Mouse (Mus musculus): ENCODE results near the gene Cpvl. TPM values are rescaled to one million over a fixed set of nuclear protein-coding genes. Genes with fewer than 3 reads are reported as not detected.

The Cpvl gene
- polyA plus RNA-seq, 1 experiment: not detected

DNA sequence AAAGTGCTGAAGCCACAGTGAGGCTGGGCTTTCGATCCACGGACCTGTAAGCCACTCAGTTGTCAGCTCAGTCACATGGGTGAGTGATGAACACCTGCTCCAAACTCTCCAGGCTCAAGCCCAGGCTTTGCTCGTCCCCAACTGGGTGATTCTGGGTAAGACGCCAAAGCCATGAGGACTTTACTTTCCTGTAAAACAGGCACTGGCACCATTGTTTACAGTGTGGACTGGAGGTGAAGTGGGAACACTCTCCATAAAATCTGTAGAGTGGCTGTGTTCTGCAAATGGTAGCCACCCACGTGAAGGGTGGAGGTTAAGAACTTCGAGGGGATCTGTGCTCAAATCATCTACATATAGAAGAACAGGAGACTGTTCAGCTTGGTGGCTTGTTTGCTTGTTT lies 23.2 kb downstream of the Cpvl start:
- TF ChIP-seq GATA1 (IDR thresholded peaks at IDR 0.05; ENCODE audit: low read length): no peak

DNA sequence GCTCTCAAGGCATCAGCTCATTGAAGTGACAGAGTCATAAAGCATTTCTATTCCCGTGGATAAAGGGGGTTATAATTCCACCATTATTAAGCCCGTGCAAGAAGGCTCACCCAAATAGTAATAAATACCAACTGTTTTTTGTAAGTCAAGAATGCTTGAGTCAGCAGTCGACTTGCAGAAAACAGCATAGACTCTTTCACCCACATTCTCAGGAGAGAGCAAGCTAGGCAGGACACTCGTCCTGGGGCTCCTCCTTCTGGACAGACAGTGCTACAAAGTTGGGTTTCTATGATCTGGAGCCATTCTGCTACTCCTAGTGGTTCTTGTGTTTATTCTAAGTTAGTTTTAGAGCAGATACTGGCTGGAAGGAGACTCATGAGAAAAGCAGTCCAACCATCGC lies 24.4 kb downstream of the Cpvl start:
- no peak for TF ChIP-seq GATA1 (IDR thresholded peaks at IDR 0.05; ENCODE audit: low read length)

DNA sequence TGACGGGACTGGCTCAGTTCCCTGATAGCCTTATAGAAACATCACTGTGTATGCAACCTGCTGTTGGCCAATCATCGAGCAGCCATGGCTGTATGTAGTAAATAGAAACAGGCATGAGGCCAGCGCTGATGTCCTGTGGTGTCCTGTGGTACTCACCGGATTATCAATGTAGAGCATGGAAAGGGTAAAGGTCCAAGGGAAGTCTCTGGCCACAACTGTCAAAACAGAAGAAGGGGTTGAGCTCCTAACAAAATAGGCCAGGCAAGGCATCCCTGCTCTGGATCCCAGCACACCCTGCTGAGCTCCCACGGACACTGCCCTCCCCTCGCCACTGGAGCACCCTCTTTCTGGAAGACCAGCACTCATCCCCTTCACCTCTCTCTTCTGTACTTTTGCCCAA lies 25.1 kb downstream of the Cpvl start:
- no peak for TF ChIP-seq GATA1 (IDR thresholded peaks at IDR 0.05; ENCODE audit: low read length)

DNA sequence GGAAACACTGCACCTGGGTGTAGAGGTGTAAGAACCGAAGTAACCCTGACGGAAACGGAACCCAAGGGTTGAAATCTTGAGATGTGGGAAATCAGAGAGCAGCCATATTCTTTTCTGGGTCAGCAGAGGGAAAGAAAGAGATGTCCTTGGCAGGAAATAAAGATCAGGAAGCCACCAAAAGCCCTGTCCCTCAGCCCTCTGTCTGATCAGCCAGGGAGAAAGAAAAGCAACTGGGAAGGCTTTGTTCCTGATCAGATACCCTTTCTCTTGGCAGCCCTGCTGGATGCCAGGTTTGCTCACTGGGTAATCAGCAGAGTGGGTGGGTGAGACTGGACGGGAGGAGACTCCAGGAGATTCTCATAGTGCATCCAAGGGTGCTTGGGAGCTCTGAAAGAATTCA lies 27.1 kb downstream of the Cpvl start:
- TF ChIP-seq GATA1 (IDR thresholded peaks at IDR 0.05; ENCODE audit: low read length): no peak

DNA sequence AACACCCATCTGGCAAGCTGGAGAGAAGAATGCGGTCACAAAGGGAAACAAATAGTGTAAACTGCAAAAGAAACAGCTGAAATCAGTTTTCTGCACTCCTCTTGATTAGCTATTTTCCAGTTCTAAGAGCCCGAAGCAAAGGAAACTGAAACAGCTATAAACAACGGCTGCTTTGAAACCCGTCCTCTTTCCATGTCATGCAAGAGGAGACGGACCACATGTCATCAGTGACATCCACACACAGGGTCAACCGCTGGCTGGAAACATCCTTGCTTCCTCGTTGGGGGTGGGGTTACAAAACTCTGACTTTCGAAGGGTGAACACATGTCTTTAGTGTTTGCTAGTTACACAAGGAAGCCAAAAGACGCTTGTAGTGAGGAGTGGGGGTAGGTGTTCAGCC lies 27.6 kb downstream of the Cpvl start:
- TF ChIP-seq GATA1 (IDR thresholded peaks at IDR 0.05; ENCODE audit: low read length): no peak

DNA sequence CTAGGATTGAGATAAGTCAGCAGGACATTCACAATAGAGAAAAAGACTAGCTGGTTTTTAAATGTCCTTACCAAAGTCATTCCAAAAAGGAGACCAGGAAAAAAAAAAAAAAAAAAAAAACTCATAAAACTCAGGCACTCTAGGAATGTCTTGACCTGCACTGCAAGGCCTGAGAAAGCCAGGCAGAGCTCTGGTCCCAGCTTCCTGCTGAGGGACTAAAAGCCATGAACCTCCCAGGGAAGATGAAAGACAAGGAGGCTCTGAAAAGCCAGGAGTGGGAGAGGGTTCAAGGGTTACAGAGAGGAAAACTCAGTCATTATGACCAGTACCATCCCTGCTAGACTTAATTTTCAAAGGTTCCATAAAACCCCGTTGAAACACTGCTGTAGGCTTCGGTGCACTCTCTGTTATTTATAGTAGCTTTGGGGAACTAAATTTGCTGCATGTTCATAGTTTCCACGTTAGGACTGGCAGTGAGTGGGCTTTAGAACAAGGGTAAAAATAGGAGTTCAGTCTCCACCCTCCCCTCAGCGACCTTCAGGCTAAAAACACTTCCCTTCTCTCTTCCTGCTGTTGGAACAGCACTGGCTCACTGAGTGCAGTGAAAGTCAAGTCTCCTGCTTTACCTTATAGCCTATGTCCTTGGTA lies 30.0 kb downstream of the Cpvl start:
- TF ChIP-seq GATA1 (IDR thresholded peaks at IDR 0.05; ENCODE audit: low read length): no peak

DNA sequence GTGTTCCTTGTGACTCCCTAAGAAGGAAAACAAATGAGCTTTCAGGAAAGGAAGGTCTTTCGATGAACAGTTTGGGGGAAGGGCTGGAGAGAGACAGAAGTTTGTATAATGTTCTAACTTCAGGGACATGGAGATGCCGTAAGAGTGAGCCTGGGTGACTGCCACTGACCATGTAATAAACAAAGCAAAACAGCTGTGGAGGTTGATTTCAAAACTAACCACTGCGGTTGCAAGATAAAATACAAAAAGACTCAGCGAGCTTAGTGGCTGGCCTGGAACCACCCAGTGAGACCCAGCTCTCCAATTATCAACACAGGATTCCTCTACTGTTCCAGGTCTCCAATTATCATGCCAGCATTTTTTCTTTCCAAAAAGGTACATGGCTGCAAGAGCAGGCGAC lies 33.6 kb downstream of the Cpvl start:
- TF ChIP-seq GATA1 (IDR thresholded peaks at IDR 0.05; ENCODE audit: low read length): no peak

DNA sequence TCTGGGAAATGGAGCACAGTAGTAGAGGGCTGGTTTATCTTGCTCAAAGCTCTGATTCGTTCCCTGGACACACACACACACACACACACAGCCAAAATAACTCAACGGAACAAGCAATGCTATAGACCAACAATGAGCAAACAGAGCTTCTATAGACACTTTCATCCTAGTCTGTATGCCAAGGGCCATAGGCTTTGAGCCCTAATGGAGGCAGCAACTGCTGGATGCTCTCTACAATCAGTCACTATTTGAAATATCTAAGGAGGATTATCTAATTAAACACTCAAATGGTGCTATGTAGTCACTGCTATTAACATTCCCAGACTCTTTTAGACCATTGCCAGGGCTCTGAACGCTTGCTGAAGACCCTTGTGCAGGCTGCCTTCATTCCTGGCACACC lies 34.1 kb downstream of the Cpvl start:
- TF ChIP-seq GATA1 (IDR thresholded peaks at IDR 0.05; ENCODE audit: low read length): no peak

DNA sequence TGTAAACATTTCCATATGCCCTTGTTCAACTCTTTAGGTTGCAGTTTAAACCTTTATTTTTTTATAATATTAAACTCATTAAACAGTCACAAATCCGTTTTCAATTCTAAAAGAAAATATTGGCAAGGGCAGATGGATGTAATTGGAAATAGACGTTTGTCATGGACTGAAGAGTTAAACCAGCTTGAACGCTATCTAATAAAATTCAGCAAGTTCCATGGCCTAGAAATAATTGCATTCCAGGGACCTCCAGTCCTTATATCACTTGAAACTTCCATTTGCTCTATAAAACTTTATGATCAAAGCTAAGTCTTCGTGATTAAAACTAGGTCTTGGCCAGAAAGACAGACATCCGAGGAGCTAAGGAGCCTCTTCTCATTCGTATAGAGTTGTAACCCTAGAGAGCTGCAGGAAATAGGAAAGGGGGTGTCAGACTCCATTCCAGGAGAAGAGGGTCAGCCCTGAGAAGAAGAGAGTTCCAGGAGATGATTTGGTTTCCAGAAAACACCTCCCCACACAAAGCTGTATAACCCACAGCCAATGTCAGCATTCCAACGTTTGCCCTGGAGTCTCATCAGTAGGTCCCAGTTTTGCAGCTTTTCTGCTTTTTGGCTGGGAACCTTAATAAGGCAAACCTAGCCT lies 36.2 kb downstream of the Cpvl start:
- TF ChIP-seq GATA1 (IDR thresholded peaks at IDR 0.05; ENCODE audit: low read length): no peak

DNA sequence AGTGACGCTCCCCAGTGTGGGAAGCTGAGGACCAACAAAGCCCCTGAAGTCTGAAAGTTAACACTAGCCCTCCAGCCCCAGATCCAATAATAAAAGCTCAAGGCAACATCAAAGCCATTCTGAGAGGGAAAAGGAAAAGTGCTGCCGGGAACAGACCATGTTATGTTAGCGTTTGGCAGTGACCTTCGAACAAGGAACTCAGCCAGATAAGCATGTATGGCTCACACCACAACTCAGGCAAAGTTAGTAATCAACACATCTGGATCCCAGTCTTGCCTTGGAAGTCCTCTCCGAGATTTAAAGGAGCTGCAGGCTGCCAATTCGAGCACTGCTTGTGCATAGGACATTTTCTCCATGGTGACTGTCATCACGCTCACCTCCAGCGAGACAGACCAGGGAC lies 38.7 kb downstream of the Cpvl start:
- TF ChIP-seq GATA1 (IDR thresholded peaks at IDR 0.05; ENCODE audit: low read length): no peak

DNA sequence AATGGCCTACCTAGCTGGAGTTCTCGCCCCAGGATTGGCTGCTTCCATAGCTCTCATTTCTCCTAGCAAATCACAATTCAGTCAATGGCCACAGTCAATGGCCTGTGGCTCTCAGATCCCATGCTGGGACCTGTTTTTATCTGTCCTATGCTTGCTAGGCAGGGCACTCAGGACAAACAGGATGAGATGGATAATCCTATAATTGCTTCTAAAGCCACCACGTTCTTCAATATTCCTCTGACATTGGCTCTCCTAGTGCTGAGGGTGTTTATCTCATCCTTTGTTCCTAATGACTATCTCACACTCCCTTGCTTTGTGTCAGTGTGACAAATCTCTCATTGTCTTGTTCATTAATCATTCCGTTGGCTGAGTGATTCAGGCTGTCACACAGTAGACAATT lies 39.5 kb downstream of the Cpvl start:
- TF ChIP-seq GATA1 (IDR thresholded peaks at IDR 0.05; ENCODE audit: low read length): no peak

DNA sequence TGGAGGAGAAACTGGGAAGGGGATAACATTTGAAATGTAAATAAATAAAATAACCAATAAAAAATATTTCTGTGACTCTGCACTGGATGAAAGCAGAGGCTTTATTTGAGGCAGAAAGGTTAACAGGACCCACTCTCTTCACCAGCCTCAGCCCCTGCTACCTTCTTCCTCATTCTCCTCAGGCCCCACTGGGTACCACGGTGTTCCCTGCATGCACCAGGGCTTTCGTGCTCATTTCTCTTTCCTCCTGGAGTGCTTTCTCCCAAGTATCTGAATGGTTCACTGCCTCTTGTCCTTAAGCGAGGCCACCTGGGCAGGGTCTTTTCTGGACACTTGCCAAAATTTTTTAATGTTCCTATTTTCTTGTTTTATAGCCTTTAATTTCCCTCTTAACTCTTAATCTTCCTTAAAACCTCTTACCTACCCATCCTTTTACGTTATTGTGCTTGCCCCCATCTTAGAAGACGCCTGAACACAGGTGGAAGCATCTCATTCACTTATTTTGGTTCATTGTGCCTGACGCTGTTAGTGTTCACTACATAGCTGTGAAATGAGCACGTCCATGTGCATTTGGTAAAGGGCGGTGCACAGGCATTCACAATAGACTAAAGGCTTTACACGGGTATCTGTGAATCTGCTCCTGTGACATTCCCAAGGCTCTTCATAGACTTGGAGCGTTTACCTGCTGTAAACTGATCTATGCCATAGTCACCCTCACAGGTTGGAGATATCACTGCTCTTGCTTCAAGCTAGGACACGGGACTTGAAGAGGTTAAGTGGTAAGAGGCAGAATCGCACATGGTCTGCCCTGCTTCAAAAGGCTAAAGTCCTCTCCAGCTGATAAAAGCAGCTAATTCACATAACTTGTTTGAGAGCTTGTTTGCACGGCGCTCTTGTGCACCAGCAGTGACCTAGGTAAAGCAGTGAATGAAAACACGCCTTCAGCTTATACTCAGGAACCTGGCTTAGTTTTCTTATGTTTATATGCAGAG lies 41.0 kb downstream of the Cpvl start:
- TF ChIP-seq GATA1 (IDR thresholded peaks at IDR 0.05; ENCODE audit: low read length): no peak

DNA sequence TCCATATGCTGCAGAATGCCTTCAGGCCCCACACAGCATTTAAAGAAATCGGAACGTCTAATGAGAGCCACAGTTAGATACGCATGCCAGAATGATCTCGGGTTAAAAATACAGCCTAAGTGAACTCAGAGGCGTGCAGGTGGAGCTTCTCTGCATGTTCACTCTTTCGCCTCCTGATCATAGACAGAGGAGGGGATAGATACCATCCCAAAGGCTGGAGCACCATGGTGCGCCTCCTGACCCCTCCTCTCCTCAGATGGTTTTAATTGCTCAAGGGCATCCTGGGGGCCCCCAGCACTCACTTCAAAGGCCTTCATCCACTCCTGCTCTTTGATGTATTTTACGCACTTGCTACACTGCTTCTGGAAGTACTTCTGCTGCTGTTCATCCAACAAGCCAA lies 46.9 kb downstream of the Cpvl start:
- no peak for TF ChIP-seq GATA1 (IDR thresholded peaks at IDR 0.05; ENCODE audit: low read length)

DNA sequence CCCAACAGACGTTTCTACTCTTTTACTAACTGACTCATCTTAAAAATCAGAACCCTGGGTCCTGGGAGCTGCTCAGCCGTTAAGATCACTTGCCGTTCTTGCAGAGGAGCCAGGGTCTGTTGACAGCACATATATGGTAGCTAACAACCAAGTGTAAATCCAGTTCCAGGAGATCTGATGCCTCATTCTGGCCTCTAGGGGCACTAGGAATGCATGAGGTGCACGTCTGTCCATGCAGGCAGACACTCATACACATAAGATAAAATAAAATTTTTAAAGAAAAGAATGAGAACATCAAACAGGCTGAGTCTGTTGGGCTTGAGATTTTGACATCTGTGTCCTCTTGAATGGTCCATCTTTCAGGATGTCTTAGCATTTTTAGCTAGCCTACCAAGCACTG lies 48.6 kb downstream of the Cpvl start:
- no peak for TF ChIP-seq GATA1 (IDR thresholded peaks at IDR 0.05; ENCODE audit: low read length)

DNA sequence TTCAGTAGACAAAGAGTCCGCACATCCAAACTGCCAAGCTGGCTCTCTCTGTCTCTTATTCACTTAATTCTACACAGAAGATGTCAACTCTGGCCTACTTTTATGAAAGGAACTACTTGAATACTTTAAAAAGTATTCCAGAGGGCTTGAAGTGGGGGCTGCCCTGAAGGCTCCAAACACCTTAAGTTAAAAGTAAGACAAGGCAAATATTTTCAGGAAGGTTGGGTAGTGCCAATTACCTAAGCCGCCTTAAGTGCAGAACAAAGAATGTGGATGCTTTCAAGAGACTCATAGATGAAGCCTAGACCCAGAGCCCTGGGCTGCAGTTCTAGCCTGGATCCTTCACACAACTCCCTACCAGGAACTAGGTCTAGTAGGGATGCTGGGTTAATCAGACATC lies 52.3 kb downstream of the Cpvl start:
- no peak for TF ChIP-seq GATA1 (IDR thresholded peaks at IDR 0.05; ENCODE audit: low read length)

DNA sequence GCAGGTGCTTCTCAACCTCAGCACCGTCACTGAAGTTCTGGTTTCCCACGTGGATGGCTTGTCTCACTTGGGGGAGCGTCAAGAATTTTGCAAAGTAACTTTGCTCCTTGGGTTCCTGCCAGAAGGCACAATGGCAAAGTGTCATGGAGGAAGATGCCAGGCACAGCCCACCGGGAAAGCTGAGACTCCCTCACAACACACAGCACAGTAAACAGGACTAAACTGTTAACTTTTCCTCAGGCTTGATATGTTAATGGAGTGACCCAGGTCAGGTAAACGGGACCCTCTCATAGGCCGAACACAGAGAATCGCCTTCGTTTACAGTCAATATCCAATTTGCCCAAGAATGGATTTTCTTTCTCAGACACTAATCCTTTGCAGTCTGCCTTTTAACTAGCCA lies 53.3 kb downstream of the Cpvl start:
- no peak for TF ChIP-seq GATA1 (IDR thresholded peaks at IDR 0.05; ENCODE audit: low read length)
